Mouse (Mus musculus): ENCODE measurements at regions not wholly inside any gene's neighbourhood (a gene's known extent, or its start where the extent isn't known, plus 50 kb on each side); places are given as distances from the start of the nearest gene placed in this dataset.

GRCm38 (mm10) chr14:100753951-100754350 lies 446.2 kb downstream of the Prr30 start:
- TF ChIP-seq CTCF (IDR thresholded peaks at IDR 0.05) (peak; percentile 54), POLR2A (IDR thresholded peaks at IDR 0.05; ENCODE audit: insufficient read depth, low read depth, low read length) (no peak)

All from heart, adult 2 months (tissue).